Mouse (Mus musculus): ENCODE measurements around the gene Ccser1. TPM values are rescaled to one million over a fixed set of nuclear protein-coding genes. Genes with fewer than 3 reads are reported as not detected.

The Ccser1 gene
- polyA plus RNA-seq, 1 experiment from 2014 or later, result 17.9 TPM

DNA sequence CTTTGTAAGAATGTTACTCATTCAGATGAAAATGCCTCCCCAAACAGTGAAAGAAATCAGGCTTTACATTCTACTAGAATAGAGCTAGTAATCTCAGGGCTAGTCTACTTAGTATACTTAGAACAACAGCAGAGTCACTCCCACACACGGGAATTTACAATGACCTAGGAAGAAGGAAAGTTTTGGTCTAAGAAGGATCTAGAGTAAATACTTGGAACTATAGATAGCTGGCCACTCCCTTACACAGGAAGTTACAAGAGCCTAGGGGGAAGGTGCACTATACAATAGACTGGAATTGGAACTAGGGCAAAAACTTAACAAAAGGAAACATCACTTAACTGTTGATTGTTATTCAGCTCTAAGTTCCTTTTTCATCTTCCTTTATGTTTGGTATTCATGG, 1041.7 kb downstream of the Ccser1 start:
- H3K4me1 ChIP-seq, result no peaks in the 10 kb centered on the region
- no peak overlapping the region for H3K9ac ChIP-seq
- H3K4me3 ChIP-seq, result no peak overlapping the region
- no peak for ATAC-seq (ENCODE audit: low FRiP score)
- no peak overlapping the region for H3K4me2 ChIP-seq (replicated peaks)
- H3K36me3 ChIP-seq, result no peaks in the 10 kb centered on the region
- H3K9me3 ChIP-seq (replicated peaks), result no peaks in the 10 kb centered on the region
- no peaks in the 10 kb centered on the region for H3K27me3 ChIP-seq
- 51% methylated on average over 1 of the region's 1 CpGs for WGBS
- no peak overlapping the region for H3K27ac ChIP-seq

DNA sequence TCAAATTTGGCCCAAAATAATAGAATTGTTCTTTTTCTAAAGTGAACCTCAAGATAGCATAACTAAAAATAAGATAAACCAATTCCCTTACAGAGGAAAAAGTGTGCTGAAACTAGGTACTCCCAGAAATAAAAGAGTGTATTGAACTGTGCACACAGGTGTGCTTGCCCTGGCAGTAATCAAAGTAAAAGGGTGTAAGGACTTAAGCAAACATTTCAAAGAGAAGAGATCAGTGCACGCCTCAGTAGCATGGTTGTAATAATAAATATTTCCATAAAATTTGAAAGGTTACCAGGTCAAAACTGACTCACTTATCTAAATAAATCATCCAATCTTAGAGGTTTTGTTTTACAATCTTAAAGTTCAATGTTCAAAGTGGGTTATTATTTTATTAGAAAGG, 1083.8 kb downstream of the Ccser1 start:
- Histone ChIP-seq H3K9me3 (replicated peaks) (no peaks in the 10 kb centered on the region), H3K36me3 (no peaks in the 10 kb centered on the region), H3K4me2 (replicated peaks) (no peak overlapping the region), H3K9ac (no peak overlapping the region), H3K4me3 (no peak overlapping the region), H3K4me1 (no peaks in the 10 kb centered on the region), H3K27me3 (no peaks in the 10 kb centered on the region), H3K27ac (no peak overlapping the region)
- 72% methylated on average over 1 of the region's 1 CpGs for WGBS
- no peak for ATAC-seq (ENCODE audit: low FRiP score)

DNA sequence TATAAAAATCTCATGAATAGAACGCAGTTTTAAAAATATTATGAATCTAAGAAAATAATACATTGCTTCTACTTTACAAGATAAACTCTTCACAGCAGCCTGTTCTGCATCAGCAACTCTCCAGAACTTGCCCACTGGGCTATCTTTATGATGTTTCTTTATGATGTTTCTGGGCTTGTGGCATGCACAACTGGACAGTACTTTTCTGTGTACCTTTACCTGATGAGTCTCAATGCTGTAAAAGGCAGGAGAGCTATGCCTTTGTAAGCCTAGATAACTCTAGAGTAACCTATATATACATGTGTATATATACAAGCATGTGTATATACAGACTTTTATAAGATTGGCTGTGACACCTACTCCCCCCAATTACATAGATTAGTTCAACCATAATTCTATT, 1084.4 kb downstream of the Ccser1 start:
- H3K27me3 ChIP-seq, result no peaks in the 10 kb centered on the region
- no peaks in the 10 kb centered on the region for H3K4me1 ChIP-seq
- no peak overlapping the region for H3K4me3 ChIP-seq
- H3K9ac ChIP-seq, result no peak overlapping the region
- no peak overlapping the region for H3K27ac ChIP-seq
- H3K4me2 ChIP-seq (replicated peaks), result no peak overlapping the region
- WGBS, result 88% methylated on average over 1 of the region's 1 CpGs
- no peaks in the 10 kb centered on the region for H3K36me3 ChIP-seq
- no peak for ATAC-seq (ENCODE audit: low FRiP score)
- no peaks in the 10 kb centered on the region for H3K9me3 ChIP-seq (replicated peaks)

- Histone ChIP-seq H3K36me3 (no peaks in the 10 kb centered on the region), H3K9me3 (replicated peaks) (no peaks in the 10 kb centered on the region), H3K4me3 (no peak overlapping the region), H3K27ac (no peak overlapping the region), H3K4me2 (replicated peaks) (no peak overlapping the region), H3K4me1 (no peaks in the 10 kb centered on the region), H3K9ac (no peak overlapping the region), H3K27me3 (no peaks in the 10 kb centered on the region)
- ATAC-seq (ENCODE audit: low FRiP score), result no peak
- WGBS, result 65% methylated on average over 3 of the region's 3 CpGs
Observed at GRCm38 (mm10) chr6:62281256-62281655, 1101.1 kb downstream of the Ccser1 start.

- H3K27ac ChIP-seq, result no peak overlapping the region
- no peaks in the 10 kb centered on the region for H3K36me3 ChIP-seq
- H3K9me3 ChIP-seq (replicated peaks), result no peaks in the 10 kb centered on the region
- no peak overlapping the region for H3K4me3 ChIP-seq
- no peak for ATAC-seq (ENCODE audit: low FRiP score)
- no peaks in the 10 kb centered on the region for H3K27me3 ChIP-seq
- H3K4me2 ChIP-seq (replicated peaks), result no peak overlapping the region
- no peaks in the 10 kb centered on the region for H3K4me1 ChIP-seq
- no peak overlapping the region for H3K9ac ChIP-seq
- 73% methylated on average over 6 of the region's 6 CpGs for whole genome bisulfite sequencing
Observed at GRCm38 (mm10) chr6:62301576-62302312, 1121.6 kb downstream of the Ccser1 start.

DNA sequence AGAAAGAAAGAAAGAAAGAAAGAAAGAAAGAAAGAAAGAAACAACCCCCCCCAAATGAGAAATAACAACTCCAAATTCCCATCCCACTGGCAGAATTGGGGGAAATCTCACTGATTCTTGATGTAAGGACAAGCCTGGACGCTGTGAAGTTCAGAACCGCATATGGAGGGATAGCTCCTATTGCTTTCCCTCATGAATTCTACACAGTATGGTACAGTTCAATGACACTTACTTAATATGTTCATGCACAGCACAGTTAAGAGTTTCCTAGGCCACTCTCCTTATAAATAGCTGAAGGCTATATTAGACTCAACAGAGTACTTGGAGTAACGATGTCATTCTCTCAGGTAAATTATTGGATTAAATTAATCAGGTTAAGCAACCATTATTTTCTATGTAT, 1138.5 kb downstream of the Ccser1 start:
- no peaks in the 10 kb centered on the region for H3K27me3 ChIP-seq

DNA sequence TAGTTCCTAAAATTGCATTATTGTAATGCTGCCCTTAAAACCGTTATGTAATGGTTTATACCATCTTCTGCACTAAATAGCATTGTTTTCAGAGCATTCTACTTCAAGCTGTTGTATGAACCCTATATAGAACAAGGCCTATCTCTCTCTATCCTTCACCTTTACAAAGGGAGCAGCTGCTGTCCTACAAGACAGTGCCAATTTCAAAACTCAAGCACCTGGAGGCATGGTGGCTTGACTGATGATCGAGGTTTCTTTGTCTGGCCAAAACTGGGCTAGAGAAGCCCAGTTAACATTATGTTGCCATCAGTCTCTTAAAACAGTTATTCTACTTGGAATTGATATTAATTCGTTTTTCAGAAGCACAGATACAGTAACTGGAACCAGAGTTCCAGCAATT, 1160.2 kb downstream of the Ccser1 start:
- Histone ChIP-seq H3K36me3 (no peaks in the 10 kb centered on the region), H3K9ac (no peak overlapping the region), H3K9me3 (replicated peaks) (no peaks in the 10 kb centered on the region), H3K27ac (no peak overlapping the region), H3K27me3 (no peaks in the 10 kb centered on the region), H3K4me1 (no peaks in the 10 kb centered on the region), H3K4me2 (replicated peaks) (no peak overlapping the region), H3K4me3 (no peak overlapping the region)
- ATAC-seq (ENCODE audit: low FRiP score), result no peak
- 67% methylated on average over 3 of the region's 3 CpGs for WGBS

More for the DNA sequence above, 1138.5 kb downstream of the Ccser1 start:
- no peak overlapping the region for H3K4me3 ChIP-seq
- no peak overlapping the region for H3K27ac ChIP-seq
- H3K4me2 ChIP-seq (replicated peaks), result no peak overlapping the region
- WGBS, result 80% methylated on average over 3 of the region's 3 CpGs
- no peaks in the 10 kb centered on the region for H3K9me3 ChIP-seq (replicated peaks)
- H3K4me1 ChIP-seq, result no peaks in the 10 kb centered on the region
- H3K36me3 ChIP-seq, result no peaks in the 10 kb centered on the region
- ATAC-seq (ENCODE audit: low FRiP score), result no peak
- no peak overlapping the region for H3K9ac ChIP-seq

- no peak overlapping the region for H3K9ac ChIP-seq
- H3K9me3 ChIP-seq (replicated peaks), result no peaks in the 10 kb centered on the region
- H3K4me1 ChIP-seq, result no peaks in the 10 kb centered on the region
- no peak overlapping the region for H3K27ac ChIP-seq
- ATAC-seq (ENCODE audit: low FRiP score), result no peak
- no peaks in the 10 kb centered on the region for H3K36me3 ChIP-seq
- no peak overlapping the region for H3K4me2 ChIP-seq (replicated peaks)
- 89% methylated on average over 2 of the region's 2 CpGs for WGBS
- no peak overlapping the region for H3K4me3 ChIP-seq
- no peaks in the 10 kb centered on the region for H3K27me3 ChIP-seq
Observed at GRCm38 (mm10) chr6:62367802-62368201, 1187.7 kb downstream of the Ccser1 start.

All from hindbrain, embryonic 12.5 days (tissue).